Mouse (Mus musculus) ES-E14 (cell line): ENCODE results near the gene Foxn3. TPM values are rescaled to one million over a fixed set of nuclear protein-coding genes. Genes with fewer than 3 reads are reported as not detected.

Source experiments
- DNase-seq: peaks from one replicate; pipeline ENCODE4 v3.0.0-alpha.2; 2013; ENCODE audit warnings: low read depth, low spot score
- H3K27ac ChIP-seq: 2 replicates; pipeline ENCODE4 v1.5.1; 2012; ENCODE audit warnings: low read depth, mild to moderate bottlenecking, low read length, moderate library complexity, mixed read lengths; ENCODE audit not compliant: poor library complexity, insufficient read depth, severe bottlenecking
- H3K36me3 ChIP-seq: 2 replicates; pipeline ENCODE4 v1.6.1; 2012; ENCODE audit warnings: mild to moderate bottlenecking, low read length, moderate library complexity, mixed read lengths; ENCODE audit not compliant: control insufficient read depth, poor library complexity, insufficient read depth, severe bottlenecking
- H3K4me1 ChIP-seq, 2 experiments: fragments of 150-350 bp in 1 of 2; sonication (generic) in 1 of 2; 2 replicates each; pipeline ENCODE4 v1.6.1; 2012; ENCODE audit warnings: low read length in 2 of 2, mild to moderate bottlenecking in 1 of 2, mixed read lengths in 1 of 2; ENCODE audit not compliant: control insufficient read depth in 2 of 2, insufficient read depth in 2 of 2, poor library complexity in 1 of 2
- H3K4me3 ChIP-seq, 2 experiments: fragments of 150-350 bp in 1 of 2; sonication (generic) in 1 of 2; 2 replicates each; pipeline ENCODE4 v1.5.1; 2012; ENCODE audit warnings: low read length in 2 of 2, low read depth in 1 of 2, mild to moderate bottlenecking in 1 of 2, mixed read lengths in 1 of 2; ENCODE audit not compliant: insufficient read depth in 1 of 2, poor library complexity in 1 of 2, severe bottlenecking in 1 of 2
- H3K9ac ChIP-seq: 2 replicates; pipeline ENCODE4 v1.6.1; 2012; ENCODE audit warnings: low read depth, mild to moderate bottlenecking, low read length, mixed read lengths; ENCODE audit not compliant: poor library complexity, insufficient read depth, severe bottlenecking
- H3K9me3 ChIP-seq: fragments of 150-350 bp; sonication (generic); 2 replicates; pipeline ENCODE4 v1.6.1; 2012; ENCODE audit warnings: low read depth, mild to moderate bottlenecking, low read length; ENCODE audit not compliant: control insufficient read depth, insufficient read depth
- CHD2 ChIP-seq: IDR thresholded peaks from 2 replicates; pipeline ENCODE4 v1.6.1; 2014; ENCODE audit warnings: mild to moderate bottlenecking, low read depth, low read length, inconsistent platforms
- HCFC1 ChIP-seq: IDR thresholded peaks from 2 replicates; pipeline ENCODE4 v1.6.1; 2012; ENCODE audit warnings: low read length, inconsistent platforms, borderline replicate concordance; ENCODE audit not compliant: insufficient read depth
- MAFK ChIP-seq: IDR thresholded peaks from 2 replicates; pipeline ENCODE4 v1.6.1; 2014; ENCODE audit warnings: mild to moderate bottlenecking, low read depth, low read length, inconsistent platforms; ENCODE audit not compliant: insufficient read depth
- ZC3H11A ChIP-seq: IDR thresholded peaks from 2 replicates; pipeline ENCODE4 v1.6.1; 2012; ENCODE audit warnings: low read depth, mild to moderate bottlenecking, inconsistent platforms, low read length, borderline replicate concordance
- ZNF384 ChIP-seq: IDR thresholded peaks from 2 replicates; pipeline ENCODE4 v1.6.1; 2012; ENCODE audit warnings: low read depth, low read length, inconsistent platforms
- in situ Hi-C, 2 experiments: fragments of 600-800 bp; cut with MboI; formaldehyde crosslinking; loops; one replicate each; pipeline ENCODE4 v1.15.1; 2025; ENCODE audit warnings: low sequenced_read_pairs in 2 of 2, inconsistent platforms in 1 of 2; ENCODE audit not compliant: unreplicated experiment in 2 of 2
- total RNA-seq: library from RNA; depleted of rRNA; stranded (reverse); fragments of 300-350 nt; gene quantifications from 2 replicates; pipeline ENCODE4 v1.2.3, GENCODE M21; 2012

Foxn3 gene
- total RNA-seq, 1 experiment = 34.6 TPM

- in situ Hi-C loops = no loop called here
- no peak overlapping the region for H3K4me3 ChIP-seq
- no peaks in the 10 kb centered on the region for H3K4me1 ChIP-seq
- H3K36me3 ChIP-seq = no peaks in the 10 kb centered on the region
- no peak overlapping the region for H3K27ac ChIP-seq
- no peak for DNase-seq
- H3K9me3 ChIP-seq = no peaks in the 10 kb centered on the region
- no peak overlapping the region for H3K9ac ChIP-seq
- TF ChIP-seq ZNF384 (no peak), MAFK (no peak), HCFC1 (no peak), ZC3H11A (no peak), CHD2 (no peak)
Measured at GRCm38 (mm10) chr12:99474176-99474575, 89.2 kb downstream of the Foxn3 start.

- no peaks in the 10 kb centered on the region for H3K4me1 ChIP-seq
- TF ChIP-seq ZC3H11A = no peak
- no peak for TF ChIP-seq ZNF384
- no peak for TF ChIP-seq MAFK
- TF ChIP-seq HCFC1 = no peak
- no peak for TF ChIP-seq CHD2
- no peak for DNase-seq
- H3K9me3 ChIP-seq = no peaks in the 10 kb centered on the region
- H3K9ac ChIP-seq = no peak overlapping the region
- in situ Hi-C loops = no loop called here
- H3K27ac ChIP-seq = no peak overlapping the region
- H3K4me3 ChIP-seq = no peak overlapping the region
- no peaks in the 10 kb centered on the region for H3K36me3 ChIP-seq
Measured at GRCm38 (mm10) chr12:99473406-99474133, 89.8 kb downstream of the Foxn3 start.

GRCm38 (mm10) chr12:99471431-99471830, 92.0 kb downstream of the Foxn3 start:
- H3K27ac ChIP-seq = no peak overlapping the region
- H3K9ac ChIP-seq = no peak overlapping the region
- no peaks in the 10 kb centered on the region for H3K9me3 ChIP-seq
- peaks cover 0 to 4% of the 10 kb centered on the region in 2 experiments; a peak in 1 of 4 replicates for H3K4me1 ChIP-seq
- no peaks in the 10 kb centered on the region for H3K36me3 ChIP-seq
- DNase-seq = no peak
- TF ChIP-seq HCFC1 = no peak
- TF ChIP-seq ZNF384 = no peak
- TF ChIP-seq CHD2 = no peak
- no peak for TF ChIP-seq MAFK
- TF ChIP-seq ZC3H11A = no peak
- in situ Hi-C loops = no loop called here
- no peak overlapping the region for H3K4me3 ChIP-seq

GRCm38 (mm10) chr12:99467884-99468311, 95.5 kb downstream of the Foxn3 start:
- Histone ChIP-seq H3K9ac (no peak overlapping the region), H3K36me3 (no peaks in the 10 kb centered on the region), H3K9me3 (no peaks in the 10 kb centered on the region), H3K4me1 (peaks cover 0 to 4% of the 10 kb centered on the region in 2 experiments; a peak in 1 of 4 replicates), H3K4me3 (no peak overlapping the region), H3K27ac (no peak overlapping the region)
- DNase-seq = no peak
- in situ Hi-C loops = no loop called here
- TF ChIP-seq ZNF384 (no peak), ZC3H11A (no peak), HCFC1 (no peak), MAFK (no peak), CHD2 (no peak)

GRCm38 (mm10) chr12:99467256-99467883, 96.0 kb downstream of the Foxn3 start:
- H3K27ac ChIP-seq = no peak overlapping the region
- no peaks in the 10 kb centered on the region for H3K9me3 ChIP-seq
- TF ChIP-seq MAFK (no peak), ZC3H11A (no peak), ZNF384 (no peak), HCFC1 (no peak), CHD2 (no peak)
- no peak overlapping the region for H3K4me3 ChIP-seq
- in situ Hi-C loops = no loop called here
- no peak overlapping the region for H3K9ac ChIP-seq
- no peaks in the 10 kb centered on the region for H3K36me3 ChIP-seq
- H3K4me1 ChIP-seq = peaks cover 0 to 4% of the 10 kb centered on the region in 2 experiments; a peak in 1 of 4 replicates
- DNase-seq = no peak
